ENCODE assay signal across 29 mouse cellular contexts in the genomic region with DNA sequence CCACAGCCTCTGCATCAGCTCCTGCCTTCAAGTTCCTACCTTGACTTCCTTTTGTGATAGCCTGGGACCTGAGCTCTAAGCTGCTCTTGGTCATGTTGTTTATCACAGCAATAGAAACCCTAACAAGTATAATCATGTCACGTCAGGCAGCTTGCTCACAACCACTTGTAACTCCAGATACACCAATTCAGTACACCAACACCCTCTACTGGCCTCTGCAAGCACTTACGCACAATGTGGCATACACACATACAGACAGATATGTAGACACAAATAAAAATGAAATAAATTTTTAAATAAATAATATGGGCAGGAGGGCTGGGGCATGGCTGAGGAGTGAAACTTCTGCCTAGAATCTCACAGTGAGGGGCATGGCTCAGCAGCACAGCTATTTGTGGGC. TPM values are rescaled to one million over a fixed set of nuclear protein-coding genes. Genes with fewer than 3 reads are reported as not detected.
A peak's percentile ranks its signal among the peaks of the same experiment; 100 is the strongest.
DNase-seq lines count a peak whose midpoint lies in the region; TF ChIP-seq lines count a peak whose summit lies in the region.
"Had no signal": no experiment of that assay in that cellular context is flagged by ENCODE, and none has a peak within 500 bp of the region (broad histone marks: within the 10 kb centered on the region; RNA-seq: fewer than 3 reads in every experiment).

No protein-coding gene starts in this region.

- H3K4me3 ChIP-seq in layer of hippocampus, adult 2 months, result no peak overlapping the region
- H3K4me3 ChIP-seq: embryonic facial prominence, embryonic 10.5 days; forebrain, embryonic 15.5 days; heart, embryonic 15.5 days; intestine, embryonic 15.5 days; left cerebral cortex, adult 2 months; limb, embryonic 10.5 days; liver, embryonic 13.5 days; lung, embryonic 15.5 days; midbrain, embryonic 12.5 days had no signal

- peak; percentile 46 for TF ChIP-seq CTCF in layer of hippocampus, adult 2 months (conservative IDR thresholded peaks at IDR 0.05)
- peak; percentile 2; the same call in 1 of the 2 replicates for TF ChIP-seq CTCF in brain, embryonic 14.5 days (IDR thresholded peaks at IDR 0.05; ENCODE audit: borderline replicate concordance, extremely low read depth, insufficient read depth, insufficient read length)

- no peak for DNase-seq in layer of hippocampus, adult 2 months (ENCODE audit: low spot score in 2 of 2)
- no peak for DNase-seq in layer of hippocampus, adult 9-10 months (ENCODE audit: low spot score)
- peak; percentile 52 for DNase-seq in 416B (ENCODE audit: low read depth)
- peak; percentile 46 for DNase-seq in A20 (ENCODE audit: low read depth, low spot score)
- no peak for DNase-seq in brain, embryonic 14.5 days (ENCODE audit: low read depth)
- no peak for DNase-seq in cerebellum, postnatal 25 days
- DNase-seq in thymus, postnatal 25 days, result no peak
- DNase-seq in frontal cortex, postnatal 36 days (ENCODE audit: low spot score in 2 of 2), result no peak
- DNase-seq: adrenal gland, postnatal 10 days; cerebellum, adult 8-10 months; gastrocnemius, postnatal 25 days; heart, adult 18-20 months; heart, postnatal 36 days; kidney, postnatal 4 days; liver, embryonic 13.5 days; right cerebral cortex, postnatal 14 days; thymus, postnatal 14 days had no signal

- no peak for TF ChIP-seq POLR2A in brain, embryonic 14.5 days (IDR thresholded peaks at IDR 0.05; ENCODE audit: borderline replicate concordance, extremely low read depth, insufficient read depth, insufficient read length, poor library complexity, severe bottlenecking)

- no peak overlapping the region for H3K27ac ChIP-seq in layer of hippocampus, adult 2 months
- H3K27ac ChIP-seq: embryonic facial prominence, embryonic 10.5 days; forebrain, embryonic 15.5 days; heart, embryonic 15.5 days; hindbrain, embryonic 14.5 days; intestine, embryonic 15.5 days; left cerebral cortex, adult 2 months; limb, embryonic 10.5 days; liver, embryonic 13.5 days; lung, embryonic 15.5 days; macrophage; midbrain, embryonic 12.5 days had no signal

RNA-seq across cellular contexts. Expression of a gene that starts 16.3 kb away (rescaled TPM):
- total RNA-seq in layer of hippocampus, adult 2 months (2021), result 10 to 100 TPM; 43.9 to 44.0 TPM
- 26.2 and 26.8 TPM in 2 replicates for polyA plus RNA-seq in brain, embryonic 14.5 days (2012; rRNA removed)

RNA-seq across cellular contexts. Expression of a gene that starts 23.6 kb away (rescaled TPM):
- 10 to 100 TPM; 46.4 to 59.0 TPM for total RNA-seq in layer of hippocampus, adult 2 months (2021)
- 95.9 and 171 TPM in 2 replicates for polyA plus RNA-seq in brain, embryonic 14.5 days (2012; rRNA removed)

RNA-seq across cellular contexts. Expression of a gene that starts 38.3 kb away (rescaled TPM):
- total RNA-seq in layer of hippocampus, adult 2 months (2021), result 100 to 1,000 TPM; 130 to 131 TPM
- polyA plus RNA-seq in brain, embryonic 14.5 days (2012; rRNA removed), result 149 and 191 TPM in 2 replicates

RNA-seq across cellular contexts. Expression of a gene that starts 38.5 kb away (rescaled TPM):
- total RNA-seq in layer of hippocampus, adult 2 months (2021), result 10 to 100 TPM; 45.6 to 47.1 TPM
- 96.9 and 115 TPM in 2 replicates for polyA plus RNA-seq in brain, embryonic 14.5 days (2012; rRNA removed)

RNA-seq across cellular contexts. Expression of a gene that starts 56.3 kb away (rescaled TPM):
- under 1 TPM; 0.37 to 0.41 TPM for total RNA-seq in layer of hippocampus, adult 2 months (2021)
- polyA plus RNA-seq in brain, embryonic 14.5 days (2012; rRNA removed), result 0.22 and 0.33 TPM in 2 replicates
- total RNA-seq: common myeloid progenitor, adult 5-6 weeks had no signal
- polyA plus RNA-seq: activated CD4-positive, CD25-positive, alpha-beta regulatory T cell, adult 4 months; macrophage had no signal

Comparison
In these comparisons a context has a peak if more than half of its experiments do, and no peak if none do; other contexts are left out.
1. DNase-seq: peak in 416B (single experiment) and A20 (single experiment); none in layer of hippocampus, adult 2 months (0 of 2), layer of hippocampus, adult 9-10 months (single experiment), brain, embryonic 14.5 days (single experiment), cerebellum, postnatal 25 days (0 of 2), thymus, postnatal 25 days (single experiment) and frontal cortex, postnatal 36 days (0 of 2).